Mouse (Mus musculus) left cerebral cortex, adult 2 months (tissue): ENCODE data around the gene Kras. TPM values are rescaled to one million over a fixed set of nuclear protein-coding genes. Genes with fewer than 3 reads are reported as not detected.
A peak's percentile ranks its signal among the peaks of the same experiment; 100 is the strongest.

Experiments used
- DNase-seq, 2 experiments: peaks; one replicate each; pipeline ENCODE4 v3.0.0; 2021 to 2022; ENCODE audit warnings: low spot score in 2 of 2, mixed read lengths in 1 of 2; ENCODE audit errors: extremely low spot score in 1 of 2
- H3K27ac ChIP-seq: fragments of 200-600 bp; 2 replicates; pipeline ENCODE4 v1.8.1; 2022
- H3K4me3 ChIP-seq: fragments of 200-600 bp; 2 replicates; pipeline ENCODE4 v1.8.1; 2022
- CTCF ChIP-seq: fragments of 200-600 bp; IDR thresholded peaks from 2 replicates; pipeline ENCODE4 v1.8.1; 2022; ENCODE audit warnings: antibody characterized with exemption, mild to moderate bottlenecking, moderate library complexity
- intact Hi-C: fragments of 180-260 bp; cut with DNase I; formaldehyde crosslinking; loops from one replicate; pipeline ENCODE4 v1.15.1; 2025
- total RNA-seq, 2 experiments: library from RNA; stranded (reverse); gene quantifications; 2 replicates each; pipeline ENCODE4 v1.2.3; 2021

The Kras gene
- total RNA-seq, 2 experiments from 2014 or later = 78.4 to 79.8 TPM

DNA sequence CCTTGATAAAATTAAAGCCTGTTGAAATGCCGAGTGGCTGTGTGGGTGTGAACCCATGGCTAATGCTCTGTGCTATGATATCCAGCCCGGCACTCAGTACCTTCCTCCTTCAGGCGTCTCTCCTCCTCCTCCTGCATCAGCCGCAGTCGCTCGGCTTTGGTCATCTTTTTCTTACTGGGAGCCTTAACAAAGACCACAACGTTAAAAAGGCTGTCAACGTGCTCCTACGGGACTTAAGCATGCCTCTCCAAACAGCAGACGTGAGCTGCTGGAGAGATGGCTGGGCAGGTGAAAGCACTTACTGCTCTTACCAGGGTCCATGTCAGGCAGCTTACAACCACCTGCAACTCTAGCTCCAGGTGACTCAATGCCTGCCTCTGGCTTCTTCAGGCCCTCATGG is 44.9 kb downstream of the Kras start:
- H3K4me3 ChIP-seq = no peak overlapping the region
- no peak for TF ChIP-seq CTCF
- no peak for DNase-seq
- intact Hi-C loops = no loop called here
- no peak overlapping the region for H3K27ac ChIP-seq

- DNase-seq = no peak
- intact Hi-C loops = no loop called here
- TF ChIP-seq CTCF = no peak
- Histone ChIP-seq H3K4me3 (no peak overlapping the region), H3K27ac (no peak overlapping the region)
These were observed 45.6 kb downstream of the Kras start for GRCm38 (mm10) chr6:145204440-145204839.

- DNase-seq = no peak
- no peak for TF ChIP-seq CTCF
- Histone ChIP-seq H3K27ac (no peak overlapping the region), H3K4me3 (no peak overlapping the region)
- intact Hi-C loops = no loop called here
These were observed 47.5 kb downstream of the Kras start for GRCm38 (mm10) chr6:145202432-145203125.

DNA sequence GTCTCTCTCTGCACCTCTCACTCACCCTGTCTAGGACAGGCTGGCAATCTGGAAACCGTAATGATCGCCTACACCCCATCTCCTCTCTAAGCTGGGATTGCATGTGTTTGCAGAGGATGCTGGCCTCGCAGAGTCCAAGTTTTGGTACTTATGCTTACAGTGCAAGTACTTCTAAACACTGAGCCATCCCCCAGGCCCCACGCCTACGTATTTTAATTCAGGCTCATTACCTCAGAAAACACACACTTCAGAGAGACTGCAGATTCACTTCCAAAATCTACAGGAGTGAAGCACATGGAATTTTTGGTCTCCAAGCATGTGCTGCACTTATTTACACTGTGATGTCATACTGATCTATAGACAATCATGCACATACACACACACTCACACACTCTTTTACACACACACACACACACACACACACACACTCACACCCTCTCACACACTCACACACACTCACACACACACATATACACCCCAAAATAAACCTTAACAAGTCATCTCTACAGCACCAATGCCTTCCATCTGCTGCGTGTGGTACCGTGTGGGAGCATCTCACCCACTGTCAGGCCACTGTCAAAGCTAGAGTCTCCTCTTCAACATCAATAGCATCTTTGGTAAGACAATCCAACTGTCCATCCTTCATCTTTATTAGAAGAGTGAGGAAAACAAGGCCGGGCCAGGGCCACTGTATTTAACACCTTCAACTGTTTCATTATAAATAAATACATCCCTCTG is 51.9 kb downstream of the Kras start:
- TF ChIP-seq CTCF = no peak
- no peak overlapping the region for H3K4me3 ChIP-seq
- DNase-seq = no peak
- intact Hi-C loops = no loop called here
- H3K27ac ChIP-seq = no peak overlapping the region

GRCm38 (mm10) chr6:145193446-145193845 is 56.6 kb downstream of the Kras start:
- Histone ChIP-seq H3K27ac (no peak overlapping the region), H3K4me3 (no peak overlapping the region)
- DNase-seq = no peak
- TF ChIP-seq CTCF = no peak
- intact Hi-C loops = no loop called here

GRCm38 (mm10) chr6:145193038-145193437 is 57.0 kb downstream of the Kras start:
- intact Hi-C loops = no loop called here
- TF ChIP-seq CTCF = no peak
- H3K4me3 ChIP-seq = no peak overlapping the region
- no peak for DNase-seq
- no peak overlapping the region for H3K27ac ChIP-seq

DNA sequence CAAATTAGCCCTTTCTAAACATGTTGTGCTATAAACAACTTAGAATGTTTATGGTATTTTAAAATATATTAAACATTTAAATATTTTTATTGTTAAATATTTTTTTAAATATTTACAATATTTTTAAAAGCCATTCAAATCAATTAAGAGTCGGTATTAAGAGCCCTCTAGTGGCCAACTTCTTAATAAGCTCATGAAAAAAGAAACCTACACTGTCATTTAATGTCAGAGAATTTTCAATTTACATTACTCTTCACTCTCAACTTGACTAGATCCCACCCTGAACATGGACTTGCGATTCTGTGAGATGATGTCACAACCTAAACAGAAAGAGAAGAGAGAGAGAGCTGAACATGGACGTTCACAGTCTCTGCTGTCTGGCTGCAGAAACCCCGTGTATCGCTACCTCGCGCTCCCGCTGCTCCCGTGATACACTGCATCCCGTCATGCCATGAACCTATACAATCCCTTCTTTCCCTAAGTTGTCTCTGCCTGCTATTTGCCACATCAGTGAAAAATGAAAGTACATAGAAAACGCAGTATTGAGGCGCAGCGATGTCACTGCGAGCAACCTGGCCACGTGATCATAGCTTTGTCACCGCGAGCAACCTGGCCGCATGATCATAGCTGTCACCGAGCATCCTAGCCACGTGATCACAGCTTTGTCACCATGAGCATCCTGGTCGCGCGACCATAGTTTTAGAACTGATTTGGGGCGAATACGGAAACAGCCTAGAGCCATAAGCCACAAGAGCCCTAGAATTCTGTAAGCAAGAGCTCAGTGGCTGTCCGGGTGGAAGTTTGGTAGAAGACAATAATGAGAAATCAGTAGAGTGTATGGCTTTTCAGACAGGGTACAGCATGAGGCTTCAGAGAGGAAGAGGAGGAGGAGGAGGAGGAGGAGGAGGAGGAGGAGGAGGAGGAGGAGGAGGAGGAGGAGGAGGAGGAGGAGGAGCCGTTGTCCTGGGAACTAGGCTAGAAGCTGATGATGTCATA is 62.6 kb downstream of the Kras start:
- peak overlapping the region; percentile 52 for H3K4me3 ChIP-seq
- peak overlapping the region; percentile 77 for H3K27ac ChIP-seq
- peak; percentile 48 to 58 for DNase-seq
- TF ChIP-seq CTCF = peak; percentile 67
- intact Hi-C loops = loop anchor here (1.0 to 5.0 kb wide), 2 partner anchors 99 to 165 kb away; no protein-coding TSS in a partner anchor

DNA sequence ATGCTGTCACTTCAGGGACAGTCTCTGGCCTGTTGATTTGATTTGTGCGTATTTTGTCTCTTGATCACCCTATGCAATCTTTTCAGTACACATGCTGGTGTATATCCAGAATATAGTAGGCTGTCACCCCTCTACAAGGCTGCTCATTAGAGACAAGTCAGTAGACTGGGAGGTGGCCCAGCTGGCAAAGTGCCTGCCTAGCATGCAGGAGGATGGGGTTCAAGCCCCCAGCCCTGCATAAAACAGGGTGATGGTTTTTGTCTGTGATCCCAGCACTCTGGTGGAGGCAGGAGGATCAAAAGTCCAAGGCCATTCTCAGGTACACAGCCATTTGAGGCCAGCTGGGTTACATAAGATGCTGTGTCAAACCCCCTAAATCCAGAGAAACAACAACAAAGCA is 63.9 kb downstream of the Kras start:
- no peak for DNase-seq
- no peak overlapping the region for H3K4me3 ChIP-seq
- intact Hi-C loops = loop anchor here (5.0 kb wide), 1 partner anchor 164 kb away; no protein-coding TSS in a partner anchor
- TF ChIP-seq CTCF = no peak
- H3K27ac ChIP-seq = no peak overlapping the region

- no peak for DNase-seq
- H3K27ac ChIP-seq = no peak overlapping the region
- H3K4me3 ChIP-seq = no peak overlapping the region
- TF ChIP-seq CTCF = no peak
- intact Hi-C loops = no loop called here
These were observed 68.0 kb downstream of the Kras start for GRCm38 (mm10) chr6:145182044-145182443.

- TF ChIP-seq CTCF = peak; percentile 69
- DNase-seq = peak in 1 of 2 experiments; percentile 29
- H3K4me3 ChIP-seq = no peak overlapping the region
- intact Hi-C loops = loop anchor here (5.0 kb wide), 1 partner anchor 163 kb away; no protein-coding TSS in a partner anchor
- H3K27ac ChIP-seq = no peak overlapping the region
These were observed 70.4 kb downstream of the Kras start for GRCm38 (mm10) chr6:145179665-145180064.

DNA sequence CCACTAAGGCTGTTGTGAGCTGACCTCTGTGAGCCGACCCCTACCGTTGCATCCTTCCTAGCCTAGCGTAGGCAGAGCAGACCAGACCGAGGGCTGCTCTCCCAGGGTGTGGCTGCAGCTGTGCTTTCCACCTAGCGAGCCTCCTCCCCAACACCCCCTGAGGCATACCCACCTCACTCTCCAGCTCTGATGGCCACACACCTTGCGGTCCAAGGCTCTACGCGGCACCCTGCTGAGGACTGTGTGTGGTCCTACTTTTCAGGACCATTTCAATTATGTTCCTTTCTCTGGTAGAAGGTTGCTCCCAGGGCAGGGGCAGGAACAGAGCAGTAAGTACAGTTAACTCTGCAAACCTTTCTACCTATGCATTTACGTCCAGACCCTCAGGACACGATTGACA is 73.6 kb downstream of the Kras start:
- intact Hi-C loops = loop anchor here (5.0 kb wide), 1 partner anchor 166 kb away; no protein-coding TSS in a partner anchor
- no peak overlapping the region for H3K4me3 ChIP-seq
- no peak overlapping the region for H3K27ac ChIP-seq
- no peak for TF ChIP-seq CTCF
- no peak for DNase-seq
